Mouse (Mus musculus) thymus, postnatal 4 days (tissue): Measurements from ENCODE around the gene Enpp6.

Experiments used
- DNase-seq: peaks from one replicate; pipeline ENCODE4 v3.0.0; 2021

Gene Enpp6

DNA sequence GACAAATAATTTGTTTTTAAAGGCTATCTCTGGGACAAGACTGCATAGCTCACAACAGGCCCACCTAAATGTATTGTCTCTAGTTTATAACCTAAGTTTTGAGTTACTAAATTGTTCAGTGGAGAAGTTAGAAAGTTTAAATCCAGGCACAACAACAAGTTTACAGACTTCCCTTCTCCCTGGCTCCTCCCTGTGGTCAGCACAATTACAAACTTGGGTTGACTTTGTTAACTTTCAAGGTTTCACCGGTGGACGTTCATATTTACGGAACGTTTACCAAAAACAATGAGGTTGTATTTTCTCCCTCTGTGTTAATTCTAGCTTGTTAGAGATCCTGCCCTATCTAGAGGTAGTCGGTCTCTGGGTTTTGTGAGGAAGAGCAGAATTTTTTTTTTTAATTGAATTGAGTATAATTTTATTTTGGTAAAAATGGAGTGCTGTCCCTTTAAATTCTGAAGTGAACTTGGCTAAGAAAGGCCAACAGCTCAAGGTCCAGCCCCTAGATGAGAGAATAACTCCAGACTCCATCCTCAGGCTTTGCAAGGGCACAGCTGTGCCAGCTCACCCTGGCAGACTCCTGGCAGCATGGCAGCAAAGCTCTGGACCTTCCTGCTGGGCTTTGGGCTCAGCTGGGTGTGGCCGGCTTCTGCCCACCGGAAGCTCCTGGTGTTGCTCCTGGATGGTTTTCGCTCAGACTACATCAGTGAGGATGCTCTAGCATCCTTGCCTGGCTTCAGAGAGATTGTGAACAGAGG, at the start of gene Enpp6:
Gene Enpp6 (plus strand): TSS at position 502 of the 755 bp plus-strand sequence.
- DNase-seq, result no peak

DNA sequence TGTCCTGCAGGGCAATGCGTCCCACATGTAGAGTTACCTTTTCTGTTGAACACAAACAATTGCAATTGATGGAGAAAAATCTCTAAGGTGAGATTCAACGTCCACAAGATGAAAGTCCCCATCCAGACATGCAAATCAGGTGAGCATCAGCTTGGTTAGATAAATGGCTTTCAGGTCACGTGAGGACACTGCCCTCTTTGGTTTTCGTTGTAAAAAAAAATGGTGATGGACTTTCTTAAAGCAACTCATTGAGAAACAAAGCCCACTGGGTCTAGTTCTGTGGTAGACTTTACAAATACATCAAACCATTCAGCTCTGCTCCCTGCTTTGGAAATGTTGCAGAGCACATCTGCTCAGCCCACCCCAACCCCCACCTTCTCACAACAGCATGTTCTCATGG, 48.5 kb upstream of the Enpp6 start:
- no peak for DNase-seq

DNA sequence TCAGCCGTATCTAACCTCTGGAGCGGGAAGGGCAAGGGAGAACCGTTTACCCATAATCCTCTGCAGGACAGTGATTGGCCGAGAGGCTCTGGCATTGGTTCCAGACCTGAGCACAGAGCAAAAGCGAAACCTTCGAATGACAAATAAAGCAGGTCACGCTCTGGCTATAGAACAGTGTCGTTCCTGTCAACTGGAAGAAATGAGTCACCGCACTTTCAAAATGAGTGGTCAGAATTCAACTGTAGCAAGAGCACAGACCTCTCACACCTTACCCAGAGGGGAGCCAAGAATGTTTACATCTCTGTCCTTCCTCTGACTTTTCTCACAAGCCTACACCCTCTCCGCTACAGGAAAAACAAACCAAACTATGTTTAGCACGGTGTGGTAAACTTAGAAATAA, 45.4 kb upstream of the Enpp6 start:
- no peak for DNase-seq

DNA sequence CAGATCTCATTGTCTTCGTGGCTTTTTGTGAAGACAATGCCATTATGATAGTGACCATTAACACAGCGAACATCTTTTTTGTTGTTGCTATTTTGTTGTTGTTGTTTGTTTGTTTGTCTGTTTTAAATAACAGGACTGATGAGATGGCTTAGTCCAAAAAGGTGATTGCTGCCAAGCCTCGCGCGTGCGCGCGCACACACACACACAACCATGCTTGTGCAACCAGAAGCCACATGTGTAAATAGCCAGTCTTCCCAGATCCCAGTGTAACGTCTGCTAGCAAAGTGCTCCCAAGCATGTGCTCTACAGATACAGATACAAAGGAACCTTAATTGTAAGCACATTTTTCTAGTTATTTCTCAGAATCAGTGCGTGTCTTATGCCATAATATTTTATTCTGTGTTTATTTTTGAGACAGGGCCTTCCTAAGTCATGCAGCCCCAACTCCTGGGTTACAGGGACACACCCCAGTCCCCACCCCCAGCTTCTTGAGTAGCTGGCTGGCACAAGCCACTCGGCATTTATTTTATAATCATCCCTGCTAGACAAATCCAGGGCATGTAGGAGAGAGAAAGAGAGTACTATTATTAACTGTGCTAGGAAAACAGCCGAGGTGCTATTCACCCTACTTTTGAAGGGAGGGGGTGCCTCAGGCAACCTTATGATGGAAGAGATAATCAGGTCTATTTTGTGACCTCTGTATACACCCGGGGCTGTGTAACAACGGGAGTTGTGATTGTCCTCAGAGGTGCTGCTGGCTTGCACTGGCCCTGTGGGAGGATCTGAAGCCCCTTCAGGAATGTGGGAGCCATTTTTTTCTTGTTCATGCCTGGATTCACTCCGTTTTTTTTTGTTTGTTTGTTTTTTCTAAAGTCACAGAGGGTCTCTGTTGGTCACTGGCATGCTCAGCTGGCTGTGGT, 44.7 kb upstream of the Enpp6 start:
- DNase-seq, result no peak

DNA sequence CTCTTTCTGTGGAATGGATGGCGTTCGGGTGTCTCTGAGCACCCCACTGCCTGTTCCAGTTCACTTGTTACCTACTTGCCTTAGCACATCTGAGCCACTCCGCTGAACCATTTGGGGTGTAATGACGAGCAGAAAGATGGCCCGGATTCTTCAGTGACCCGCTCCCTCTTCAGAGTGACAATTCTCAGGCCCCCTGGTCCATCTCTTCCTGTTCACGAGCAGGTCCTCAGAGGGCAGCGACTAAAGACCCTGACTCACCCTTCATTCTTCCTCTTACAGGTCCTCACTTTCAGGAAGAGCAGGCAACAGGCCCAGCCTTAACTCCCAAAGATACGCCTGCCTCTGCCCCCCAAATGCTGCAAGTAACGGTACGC, 44.0 kb upstream of the Enpp6 start:
- no peak for DNase-seq

DNA sequence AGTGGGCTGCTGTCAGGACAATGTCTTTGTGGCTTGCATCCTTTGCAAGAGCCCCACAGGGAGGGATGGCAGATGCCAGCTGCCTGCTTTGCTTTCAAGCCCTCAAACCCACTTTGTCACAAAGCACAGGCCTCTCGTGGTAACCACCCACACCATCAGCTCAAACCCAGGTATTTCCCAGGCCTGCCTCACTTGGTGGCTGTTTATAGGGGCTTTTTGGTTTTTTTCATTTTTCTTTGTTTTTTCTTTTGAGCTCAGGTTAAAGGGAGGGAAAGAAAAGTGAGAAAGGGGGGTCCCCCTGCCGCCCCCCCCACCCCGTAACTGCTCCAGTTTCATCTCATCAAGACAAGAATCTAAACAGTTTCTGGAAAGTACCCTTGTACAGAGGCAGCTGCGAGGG, 43.4 kb upstream of the Enpp6 start:
- DNase-seq, result no peak

DNA sequence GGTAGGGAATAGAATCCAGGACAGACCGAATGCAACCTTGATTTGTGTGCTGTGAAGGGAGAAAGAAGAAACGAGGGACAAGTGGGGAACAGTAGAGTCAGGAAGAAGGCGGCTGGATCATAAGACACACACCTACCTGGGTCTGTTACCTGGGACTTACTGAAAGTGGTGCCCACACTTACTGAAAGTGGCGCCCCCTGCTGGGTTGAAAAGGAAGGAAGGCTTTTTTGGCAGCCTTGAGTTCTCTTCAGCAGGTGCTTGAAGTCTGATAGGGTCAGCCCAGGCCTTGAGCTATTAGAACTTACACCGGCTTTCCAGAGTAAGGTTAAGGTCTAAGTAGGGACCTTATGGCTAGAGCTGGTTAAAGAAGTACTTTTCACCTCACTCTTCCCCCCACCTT, 40.5 kb upstream of the Enpp6 start:
- DNase-seq, result peak; percentile 75

DNA sequence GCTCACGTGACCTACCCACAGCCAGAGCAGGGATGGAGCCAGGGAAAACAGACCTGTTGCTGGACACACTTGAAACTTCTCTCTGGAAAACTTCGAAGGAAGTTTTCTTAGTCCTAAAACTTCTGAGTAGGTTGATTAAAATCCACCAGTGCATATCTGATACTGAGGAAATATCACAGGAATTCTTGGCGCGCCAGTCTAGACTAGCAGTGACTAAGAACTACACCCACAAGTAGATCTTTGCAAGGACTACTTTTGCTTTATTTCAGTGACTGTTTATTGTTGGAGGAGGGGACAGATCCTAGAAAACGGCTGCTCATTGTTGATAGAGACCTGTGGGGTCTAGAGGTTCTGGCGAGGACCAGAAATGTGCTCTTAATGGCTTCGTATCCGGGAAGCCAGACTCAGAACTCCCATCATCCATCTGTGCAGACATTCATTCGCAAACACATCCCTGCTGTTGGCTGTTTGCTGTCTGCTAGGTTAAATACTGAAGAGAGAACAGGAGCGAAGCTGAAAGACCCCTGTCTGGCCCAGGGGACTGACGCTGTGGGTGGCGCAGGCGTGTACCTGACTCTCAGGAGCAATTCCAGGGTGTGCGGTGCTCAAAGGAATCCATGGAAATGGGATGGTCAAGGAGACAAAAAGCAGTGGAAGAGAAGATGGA, 38.5 kb upstream of the Enpp6 start:
- no peak for DNase-seq

DNA sequence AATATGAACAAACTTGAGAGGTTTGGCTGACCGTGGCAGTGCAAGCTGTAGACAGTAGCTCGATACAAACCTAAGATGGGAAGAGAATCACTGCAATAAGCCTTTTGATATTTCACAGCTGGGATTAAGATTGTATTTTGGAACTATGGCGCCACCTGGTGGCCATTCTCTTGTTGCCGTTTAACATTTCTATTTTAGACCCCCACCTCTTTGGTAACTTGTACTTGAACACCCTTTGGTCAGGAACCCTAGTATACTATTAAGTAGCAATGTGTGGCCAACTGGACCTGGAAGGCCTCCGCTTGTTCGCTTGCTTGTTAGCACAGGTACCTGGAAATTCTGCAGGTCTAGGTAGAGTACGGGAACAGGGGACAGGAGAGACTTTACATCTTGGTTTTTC, 33.2 kb upstream of the Enpp6 start:
- DNase-seq, result peak; percentile 86

DNA sequence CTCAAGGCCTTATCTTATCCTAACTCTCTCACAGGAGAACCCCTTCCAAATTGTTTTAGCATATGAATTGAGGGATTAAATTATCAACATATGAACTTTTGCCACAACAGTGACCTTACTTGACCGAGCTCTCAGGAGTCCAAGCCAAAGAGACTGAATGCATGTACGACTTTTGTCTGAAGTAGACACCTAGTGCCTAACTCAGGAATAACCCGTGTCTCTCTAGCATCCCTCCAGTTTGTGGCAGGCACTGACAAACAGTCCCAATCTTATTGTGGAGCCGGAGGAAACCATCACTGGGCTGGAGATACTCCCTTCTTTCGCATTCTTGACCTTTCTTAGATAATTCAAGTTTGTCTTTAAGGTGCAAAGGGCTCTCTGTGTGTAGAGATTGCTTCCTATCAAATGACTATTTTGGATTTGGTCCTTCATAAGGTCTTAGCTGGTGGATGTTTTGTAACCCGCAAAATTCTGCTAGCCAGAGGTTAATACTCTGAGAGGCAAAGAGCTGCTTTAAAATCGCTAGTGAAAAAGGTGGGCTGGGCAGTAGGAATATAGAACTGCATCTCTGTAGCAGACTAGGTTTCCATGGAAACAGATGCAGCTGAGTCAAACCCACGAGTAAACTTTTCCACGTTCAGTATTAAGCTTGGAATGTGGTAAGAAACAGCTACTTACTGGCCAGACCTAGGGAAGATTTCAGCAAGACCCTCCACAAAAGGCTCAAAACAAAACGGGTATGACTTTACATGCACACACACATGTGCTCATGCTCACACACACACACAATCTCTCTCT, 23.9 kb upstream of the Enpp6 start:
- no peak for DNase-seq

DNA sequence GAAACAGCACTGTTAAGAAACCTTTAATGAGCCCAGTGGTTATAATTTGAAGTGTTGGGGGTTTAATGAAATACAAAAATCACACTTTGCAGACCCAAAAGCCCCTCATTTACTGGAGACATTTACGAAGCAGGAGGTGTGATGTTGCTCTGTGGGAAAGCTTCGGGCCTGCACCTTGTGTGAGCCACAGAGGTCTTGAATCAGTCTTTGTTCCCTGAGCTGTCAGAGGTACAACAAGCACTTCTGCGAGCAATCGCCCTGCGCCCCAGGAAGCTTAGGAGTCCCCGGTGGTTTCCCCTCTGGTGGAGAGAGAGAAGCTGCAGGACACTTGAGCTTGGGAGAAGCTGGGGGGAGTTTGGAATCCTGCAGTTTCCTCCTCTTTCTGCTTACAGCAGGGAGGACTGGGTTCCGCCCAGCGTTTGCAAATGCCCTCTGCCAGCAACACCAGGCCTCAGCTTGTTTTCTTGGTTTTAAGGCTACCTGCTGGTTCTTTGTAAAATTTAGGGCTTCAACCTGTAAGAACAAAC, 23.0 kb upstream of the Enpp6 start:
- no peak for DNase-seq

DNA sequence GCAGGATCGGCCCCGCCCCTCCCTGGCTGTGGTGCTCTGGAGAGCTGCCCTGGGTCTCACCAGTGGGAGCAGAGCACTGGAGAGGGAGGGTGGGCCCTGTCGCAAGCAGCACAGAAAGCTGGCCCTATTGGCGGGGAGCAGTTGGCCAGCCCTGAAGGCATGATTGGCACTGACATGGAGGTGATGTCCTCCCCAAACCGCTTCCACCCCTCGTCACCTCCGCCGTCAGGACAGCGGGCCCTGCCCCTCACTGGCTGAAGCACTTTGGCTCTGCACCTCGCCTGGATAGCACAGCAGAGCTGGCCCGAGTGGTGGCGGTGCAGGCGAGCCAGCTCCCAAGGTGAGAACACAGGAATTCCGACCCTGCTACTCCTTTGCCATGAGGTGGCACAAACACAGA, 20.9 kb upstream of the Enpp6 start:
- no peak for DNase-seq

DNA sequence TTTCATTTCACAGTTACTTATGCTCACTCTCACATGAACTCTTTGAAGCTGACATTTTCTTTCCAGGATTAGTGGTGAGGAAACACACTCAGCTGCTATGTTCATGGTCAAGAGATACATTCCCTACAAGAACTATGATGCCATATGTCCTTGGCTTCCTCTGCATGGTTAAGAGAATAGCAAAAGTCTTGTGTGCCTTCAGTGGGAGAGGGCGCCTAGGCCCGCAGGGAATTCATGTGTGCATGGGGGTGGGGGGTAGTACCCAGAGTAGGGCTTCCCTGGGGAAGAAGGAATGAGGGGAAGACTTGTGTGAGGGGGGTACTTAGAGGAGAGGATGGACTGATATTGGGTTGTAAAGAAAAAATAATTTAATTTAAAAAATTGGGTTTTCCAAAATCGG, 18.0 kb upstream of the Enpp6 start:
- no peak for DNase-seq

DNA sequence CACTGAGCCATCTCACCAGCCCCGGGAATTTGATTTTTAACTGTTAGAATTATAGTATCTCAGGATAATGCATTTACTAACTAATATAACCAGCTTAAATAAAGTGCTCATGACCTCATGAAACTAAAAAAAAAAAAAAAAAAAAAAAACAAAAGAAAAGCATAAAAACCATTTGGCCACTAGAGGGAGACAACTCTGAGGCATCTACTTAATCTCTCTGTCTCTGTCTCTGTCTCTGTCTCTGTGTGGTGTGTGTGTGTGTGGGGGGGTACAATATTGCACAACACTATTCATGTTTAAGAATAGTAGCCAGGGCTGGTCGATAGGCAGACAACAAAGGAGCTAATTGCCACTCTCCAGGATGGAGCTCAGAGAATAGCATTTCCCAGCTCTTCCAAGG, 17.3 kb upstream of the Enpp6 start:
- DNase-seq, result no peak

DNA sequence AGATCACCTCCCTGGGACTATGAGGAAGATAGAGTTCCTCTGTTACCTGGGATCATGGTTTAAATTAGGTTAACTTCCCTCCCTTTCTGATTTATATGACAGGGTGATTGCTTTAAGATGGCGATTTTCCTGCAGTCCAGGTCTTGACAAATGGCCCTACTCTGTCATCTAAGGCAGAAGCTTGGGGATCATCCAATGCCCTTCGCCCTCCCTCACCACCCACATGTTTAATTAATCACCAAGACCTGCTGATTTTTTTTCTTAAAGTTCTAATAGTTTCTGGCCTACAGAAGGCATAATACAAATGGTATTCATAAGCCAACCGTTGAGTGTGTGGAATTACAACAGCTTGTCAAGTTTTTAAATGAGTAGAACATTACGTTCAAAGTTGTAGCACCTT, 9.3 kb upstream of the Enpp6 start:
- DNase-seq, result no peak

DNA sequence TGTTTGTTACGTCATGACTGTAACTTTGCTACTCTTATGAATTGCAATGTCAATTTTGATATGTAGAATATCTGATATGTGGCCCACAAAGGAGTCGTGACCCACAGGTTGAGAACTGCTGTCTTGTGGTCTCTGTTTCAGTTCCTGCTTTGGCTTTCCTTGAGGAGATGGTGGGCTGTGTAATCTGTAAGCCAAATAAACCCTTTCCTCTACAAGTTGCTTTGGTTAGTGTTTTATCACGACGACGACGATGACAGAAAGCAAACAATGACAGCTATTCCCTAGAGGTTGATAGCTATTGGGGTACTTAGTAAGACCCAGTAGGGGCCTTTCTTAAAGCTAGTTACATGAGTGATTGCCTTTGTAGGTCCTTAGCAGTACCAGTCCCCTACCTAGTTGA, 4.5 kb upstream of the Enpp6 start:
- DNase-seq, result no peak

DNA sequence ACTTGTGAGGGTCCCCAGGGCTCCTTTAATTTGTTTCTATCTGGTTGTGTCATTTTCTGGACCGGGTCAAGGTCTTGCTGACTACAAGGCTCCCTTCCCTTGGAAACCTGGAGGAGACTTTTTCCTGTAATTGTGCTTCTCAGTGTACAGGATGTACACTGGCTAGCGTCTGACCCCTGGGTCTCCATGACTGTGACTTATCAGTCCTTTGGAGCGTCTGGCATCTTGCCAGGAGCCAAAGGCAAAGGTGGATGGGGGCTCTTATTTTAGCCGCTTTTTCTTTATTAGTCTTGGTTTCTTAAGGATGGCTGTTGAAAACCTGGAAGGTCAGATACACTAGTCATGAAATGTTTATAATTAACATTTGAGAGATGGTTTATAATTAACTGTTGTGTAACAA, 3.9 kb upstream of the Enpp6 start:
- no peak for DNase-seq

DNA sequence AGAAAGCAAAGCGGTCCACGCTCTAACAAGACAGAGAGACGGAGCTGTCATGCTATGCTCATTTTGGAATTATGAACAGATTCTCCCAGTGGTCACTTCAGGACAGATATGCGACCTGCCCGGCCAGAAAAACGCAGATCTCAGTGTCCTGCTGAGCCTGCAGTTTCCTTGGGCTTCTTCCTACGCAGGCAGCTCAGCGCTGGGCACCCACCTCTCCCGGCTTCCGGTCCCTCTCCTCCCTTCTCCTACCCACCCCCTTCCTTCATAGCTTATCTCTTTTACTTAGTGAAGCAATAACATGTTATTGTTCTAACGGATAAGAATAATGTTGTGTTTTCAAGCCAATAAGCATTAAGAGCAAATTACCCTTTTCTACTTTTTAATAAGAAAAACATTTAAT, 2.0 kb upstream of the Enpp6 start:
- no peak for DNase-seq

DNA sequence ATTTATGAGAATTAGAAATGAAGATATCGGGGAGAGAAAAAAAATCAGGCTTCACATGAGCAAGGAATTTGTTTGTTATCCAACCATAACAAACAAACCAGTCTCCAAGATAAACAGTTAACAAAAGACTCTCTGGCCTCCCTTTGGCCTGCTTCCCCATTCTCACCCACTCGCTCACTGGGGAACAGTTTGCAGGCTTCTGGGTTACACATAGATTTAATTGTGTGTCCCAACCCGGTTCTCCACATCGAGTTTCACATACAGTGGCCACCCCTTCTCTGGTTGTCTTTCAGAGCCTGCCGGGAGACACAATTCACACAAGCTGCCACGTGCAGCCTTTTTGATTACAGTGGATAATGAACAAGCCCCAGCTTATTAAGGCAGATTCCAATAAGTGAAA, 1.7 kb downstream of the Enpp6 start:
- no peak for DNase-seq

DNA sequence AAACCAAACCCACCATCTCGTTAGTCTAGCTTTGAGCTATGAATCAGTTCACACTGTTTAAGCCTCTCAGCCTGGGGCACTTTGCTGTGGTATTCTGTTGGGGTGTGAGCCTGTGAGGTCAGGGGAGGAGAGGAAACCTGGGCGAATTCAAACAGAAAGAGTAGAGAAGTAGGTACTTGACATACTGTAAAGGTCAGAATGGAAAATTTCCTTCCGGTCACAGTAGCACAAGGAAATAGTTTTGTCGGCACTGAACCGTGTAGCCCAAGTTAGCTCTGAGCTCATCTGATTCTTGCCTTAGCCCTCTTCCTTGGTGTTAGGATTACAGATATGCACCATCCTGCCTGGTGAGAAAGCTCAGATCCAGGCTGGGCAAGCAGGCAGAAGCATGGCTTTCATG, 4.4 kb downstream of the Enpp6 start:
- DNase-seq, result no peak

DNA sequence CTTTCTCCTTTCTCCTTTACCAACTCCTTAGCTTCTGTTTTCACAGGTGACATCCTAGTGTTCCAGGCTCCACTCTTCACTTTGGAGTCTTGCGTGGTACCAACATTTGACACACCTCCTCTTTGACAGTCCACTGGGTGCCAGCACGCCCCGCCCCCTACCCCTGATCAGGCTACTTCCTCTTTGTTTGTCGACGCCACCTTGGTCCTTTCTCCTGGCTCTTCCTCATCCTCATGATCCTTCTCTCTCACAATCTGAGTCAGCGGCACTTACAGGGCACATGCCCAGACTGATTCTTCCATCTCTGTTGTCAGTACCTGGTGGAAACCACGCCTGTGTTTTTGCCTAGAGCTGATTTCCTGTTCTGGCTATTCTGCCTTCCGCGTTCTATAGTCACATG, 5.9 kb downstream of the Enpp6 start:
- DNase-seq, result peak; percentile 27

DNA sequence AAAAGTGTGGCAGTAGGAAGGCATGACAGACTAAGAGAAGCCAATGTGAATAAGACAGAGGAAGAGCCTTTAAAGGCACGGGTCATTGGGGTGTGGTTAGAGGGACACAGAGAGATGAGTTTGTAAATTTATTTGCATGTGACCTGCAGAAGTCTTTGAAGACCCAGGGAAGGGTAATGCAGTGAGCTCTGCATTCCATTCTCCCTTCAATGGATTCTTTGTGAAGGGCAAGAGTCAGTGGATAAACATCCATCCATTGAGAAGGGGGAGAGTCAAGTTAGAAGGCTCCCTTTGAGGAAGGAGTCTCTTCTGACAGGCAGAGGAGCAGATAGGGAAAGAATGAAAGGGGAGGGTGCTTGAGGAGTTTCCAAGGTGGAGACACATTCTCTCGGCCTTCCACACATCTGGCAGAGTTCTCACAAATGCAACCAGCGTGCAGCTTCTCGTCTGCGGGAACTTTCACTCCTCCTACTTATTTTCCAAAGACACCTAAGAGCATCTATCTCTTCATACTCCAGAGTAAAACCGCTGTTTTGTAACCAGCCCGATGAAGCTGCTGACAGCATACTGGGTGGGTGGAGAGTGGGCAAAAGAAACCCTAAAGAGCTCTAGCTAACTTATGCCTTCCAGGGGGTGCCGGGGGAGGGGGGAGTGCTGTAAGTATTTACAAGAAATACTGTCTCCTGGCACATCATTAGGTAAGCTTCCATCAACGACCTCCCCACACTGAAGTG, 9.4 kb downstream of the Enpp6 start:
- no peak for DNase-seq
